10 mouse cellular contexts compared by ENCODE assay signal in the genomic region with DNA sequence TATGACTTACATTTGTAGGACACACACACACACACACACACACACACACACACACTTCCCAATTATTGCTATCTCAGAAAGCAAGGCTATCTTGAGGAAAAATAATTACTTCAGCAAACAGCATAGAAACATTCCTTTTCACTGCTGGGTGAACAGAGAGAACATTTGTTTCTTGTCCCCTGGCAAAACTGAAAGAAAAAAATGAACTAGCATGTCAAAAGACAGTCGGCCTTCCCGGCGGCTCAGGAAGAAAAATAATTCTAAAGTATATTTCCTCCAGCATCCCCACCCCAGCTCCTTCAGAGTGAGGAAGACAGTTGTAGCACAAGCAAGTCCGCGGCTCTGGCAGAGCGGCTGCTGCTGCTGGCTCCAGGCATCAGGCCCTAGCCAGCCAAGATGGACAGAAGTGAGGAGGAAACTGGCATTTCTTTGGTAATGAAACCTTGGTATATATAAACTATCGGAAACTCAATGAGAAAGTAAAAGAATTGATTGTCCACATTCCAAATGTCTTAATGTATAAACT.
DNase-seq lines count a peak whose midpoint lies in the region; ATAC-seq and TF ChIP-seq lines count a peak whose summit lies in the region.
"Had no signal": no experiment of that assay in that cellular context is flagged by ENCODE, and none has a peak within 500 bp of the region (broad histone marks: within the 10 kb centered on the region; RNA-seq: fewer than 3 reads in every experiment).

No protein-coding gene starts in this region.

- no peaks in the 10 kb centered on the region for H3K36me3 ChIP-seq in kidney, embryonic 14.5 days (ENCODE audit: control insufficient read depth, insufficient read depth, low read length)
- H3K36me3 ChIP-seq in embryonic facial prominence, embryonic 15.5 days = no peaks in the 10 kb centered on the region
- no peaks in the 10 kb centered on the region for H3K36me3 ChIP-seq in intestine, postnatal 0 days (ENCODE audit: control insufficient read depth, insufficient read depth)

- no peaks in the 10 kb centered on the region for H3K9me3 ChIP-seq in kidney, embryonic 14.5 days (ENCODE audit: control insufficient read depth, low read length)
- no peaks in the 10 kb centered on the region for H3K9me3 ChIP-seq in embryonic facial prominence, embryonic 15.5 days (replicated peaks)
- no peaks in the 10 kb centered on the region for H3K9me3 ChIP-seq in intestine, postnatal 0 days (ENCODE audit: control insufficient read depth)

- peak overlapping the region; percentile 19; the same call in 1 of the 2 replicates for H3K4me2 ChIP-seq in kidney, embryonic 14.5 days (replicated peaks; ENCODE audit: low read depth, low read length)
- peak overlapping the region; percentile 23; the same call in 1 of the 2 replicates for H3K4me2 ChIP-seq in embryonic facial prominence, embryonic 15.5 days (replicated peaks)
- H3K4me2 ChIP-seq in intestine, postnatal 0 days (replicated peaks; ENCODE audit: low read depth) = 0 out of 2 replicates have a peak overlapping the region, but pooled peaks have one; percentile 24

- peaks cover 5% of the 10 kb centered on the region; the same call in 1 of the 2 replicates for H3K4me1 ChIP-seq in kidney, embryonic 14.5 days (ENCODE audit: control insufficient read depth, insufficient read depth, low read length)
- no peaks in the 10 kb centered on the region for H3K4me1 ChIP-seq in embryonic facial prominence, embryonic 15.5 days
- no peaks in the 10 kb centered on the region for H3K4me1 ChIP-seq in intestine, postnatal 0 days (replicated peaks; ENCODE audit: control insufficient read depth, insufficient read depth, low read length)

- peak overlapping the region; percentile 19; the same call in 1 of the 2 replicates for H3K9ac ChIP-seq in kidney, embryonic 14.5 days (ENCODE audit: low read depth, low read length)
- H3K9ac ChIP-seq in embryonic facial prominence, embryonic 15.5 days = no peak overlapping the region
- no peak overlapping the region for H3K9ac ChIP-seq in intestine, postnatal 0 days (ENCODE audit: low read depth, low read length)

- 29% methylated on average over 7 of the region's 7 CpGs for WGBS in kidney, embryonic 14.5 days
- 13% methylated on average over 7 of the region's 7 CpGs for WGBS in embryonic facial prominence, embryonic 15.5 days
- WGBS in intestine, postnatal 0 days = 39% methylated on average over 7 of the region's 7 CpGs

- DNase-seq in kidney, adult 18-20 months = no peak
- peak; percentile 24 for DNase-seq in Muller cell, postnatal 12 days (ENCODE audit: inconsistent ontology term)
- no peak for DNase-seq in urinary bladder, adult 2 months (ENCODE audit: low spot score)
- DNase-seq in right cerebral cortex, postnatal 4 days = no peak
- DNase-seq: cerebellum, postnatal 25 days; gastrocnemius, postnatal 25 days had no signal

- no peak for TF ChIP-seq CTCF in intestine, postnatal 0 days (IDR thresholded peaks at IDR 0.05; ENCODE audit: low read depth)

- peak overlapping the region; percentile 74 for H3K27ac ChIP-seq in kidney, embryonic 14.5 days (ENCODE audit: low read depth, low read length)
- peak overlapping the region; percentile 69; the same call in 1 of the 2 replicates for H3K27ac ChIP-seq in embryonic facial prominence, embryonic 15.5 days (replicated peaks)
- no peak overlapping the region for H3K27ac ChIP-seq in intestine, postnatal 0 days (ENCODE audit: low read depth, low read length)

- H3K4me3 ChIP-seq in kidney, embryonic 14.5 days (ENCODE audit: low read length) = no peak overlapping the region
- H3K4me3 ChIP-seq in embryonic facial prominence, embryonic 15.5 days (replicated peaks) = no peak overlapping the region
- no peak overlapping the region for H3K4me3 ChIP-seq in intestine, postnatal 0 days (ENCODE audit: low read depth, low read length)

- no peak for ATAC-seq in kidney, embryonic 14.5 days (ENCODE audit: low FRiP score, low TSS enrichment)
- ATAC-seq in embryonic facial prominence, embryonic 15.5 days (ENCODE audit: insufficient number of reproducible peaks, low FRiP score, low TSS enrichment, low read depth) = no peak
- ATAC-seq in intestine, postnatal 0 days = no peak
- ATAC-seq in granulocyte monocyte progenitor cell, adult 5-6 weeks (replicated peaks; ENCODE audit: poor library complexity, severe bottlenecking) = no peak

- no peaks in the 10 kb centered on the region for H3K27me3 ChIP-seq in kidney, embryonic 14.5 days (ENCODE audit: control insufficient read depth, insufficient read depth, low read length)
- H3K27me3 ChIP-seq in embryonic facial prominence, embryonic 15.5 days = no peaks in the 10 kb centered on the region
- H3K27me3 ChIP-seq in intestine, postnatal 0 days (replicated peaks; ENCODE audit: control insufficient read depth, insufficient read depth, low read length) = no peaks in the 10 kb centered on the region
